Mouse (Mus musculus) 3T3-L1 (cell line): ENCODE measurements around the gene Adora2b.

Source experiments
- DNase-seq: peaks from one replicate; pipeline ENCODE4 v3.0.0-alpha.2; 2015; ENCODE audit warnings: low read depth, low spot score

Gene Adora2b

GRCm38 (mm10) chr11:62248401-62249244 is at the start of gene Adora2b:
Gene Adora2b (plus strand): TSS chr11:62248984.
- peak; percentile 18 for DNase-seq

GRCm38 (mm10) chr11:62200901-62201512 is 47.8 kb upstream of the Adora2b start:
- DNase-seq: no peak

- DNase-seq: no peak
Observed at GRCm38 (mm10) chr11:62202645-62203044, 46.1 kb upstream of the Adora2b start.

- DNase-seq: no peak
Observed at GRCm38 (mm10) chr11:62209111-62209510, 39.7 kb upstream of the Adora2b start.

- no peak for DNase-seq
Observed at GRCm38 (mm10) chr11:62209891-62210290, 38.9 kb upstream of the Adora2b start.

- DNase-seq: no peak
Observed at GRCm38 (mm10) chr11:62213384-62213989, 35.3 kb upstream of the Adora2b start.

- DNase-seq: no peak
Observed at GRCm38 (mm10) chr11:62215107-62215506, 33.7 kb upstream of the Adora2b start.

- peak; percentile 61 for DNase-seq
Observed at GRCm38 (mm10) chr11:62217751-62218150, 31.0 kb upstream of the Adora2b start.

- DNase-seq: peak; percentile 93
Observed at GRCm38 (mm10) chr11:62220756-62221510, 27.9 kb upstream of the Adora2b start.

- no peak for DNase-seq
Observed at GRCm38 (mm10) chr11:62223416-62223815, 25.4 kb upstream of the Adora2b start.

- DNase-seq: peak; percentile 88
Observed at GRCm38 (mm10) chr11:62223962-62224361, 24.8 kb upstream of the Adora2b start.

- peak; percentile 59 for DNase-seq
Observed at GRCm38 (mm10) chr11:62224797-62225196, 24.0 kb upstream of the Adora2b start.

GRCm38 (mm10) chr11:62240631-62241261 is 8.0 kb upstream of the Adora2b start:
- no peak for DNase-seq

GRCm38 (mm10) chr11:62243871-62244270 is 4.9 kb upstream of the Adora2b start:
- DNase-seq: peak; percentile 80

GRCm38 (mm10) chr11:62244471-62244870 is 4.3 kb upstream of the Adora2b start:
- DNase-seq: peak; percentile 72

GRCm38 (mm10) chr11:62247759-62248400 is 904 bp upstream of the Adora2b start:
- DNase-seq: no peak

GRCm38 (mm10) chr11:62249266-62250037 is 668 bp downstream of the Adora2b start:
- peak; percentile 62 for DNase-seq

GRCm38 (mm10) chr11:62251047-62251446 is 2.3 kb downstream of the Adora2b start:
- peak; percentile 81 for DNase-seq

- DNase-seq: no peak
Observed at GRCm38 (mm10) chr11:62253380-62253779, 4.6 kb downstream of the Adora2b start.

- DNase-seq: no peak
Observed at GRCm38 (mm10) chr11:62259214-62259613, 10.4 kb downstream of the Adora2b start.
